Mouse (Mus musculus) limb, embryonic 10.5 days (tissue): Measurements from ENCODE around the gene Olfr715b. TPM values are rescaled to one million over a fixed set of nuclear protein-coding genes. Genes with fewer than 3 reads are reported as not detected.
"Not testable (repeated sequence)": the region's sequence is repeated elsewhere in the genome, so short reads cannot be mapped to it uniquely, and the experiment has no call there.

Experiments used
- DNase-seq: peaks from one replicate; pipeline ENCODE4 v3.0.0-alpha.2; 2017; ENCODE audit warnings: low spot score
- H3K27ac ChIP-seq: fragments of 300-500 bp; sonication (generic); 2 replicates; pipeline ENCODE4 v1.5.1; 2016; ENCODE audit warnings: mild to moderate bottlenecking
- H3K27me3 ChIP-seq: fragments of 300-500 bp; sonication (generic); 2 replicates; pipeline ENCODE4 v1.6.1; 2016; ENCODE audit warnings: low read depth, mild to moderate bottlenecking; ENCODE audit not compliant: poor library complexity, severe bottlenecking
- H3K36me3 ChIP-seq: fragments of 300-500 bp; sonication (generic); 2 replicates; pipeline ENCODE4 v1.6.1; 2016; ENCODE audit warnings: mild to moderate bottlenecking, moderate library complexity
- H3K4me1 ChIP-seq: fragments of 300-500 bp; sonication (generic); 2 replicates; pipeline ENCODE4 v1.6.1; 2016
- H3K4me3 ChIP-seq: fragments of 300-500 bp; sonication (generic); 2 replicates; pipeline ENCODE4 v1.5.1; 2016; ENCODE audit warnings: mild to moderate bottlenecking, moderate library complexity
- H3K9me3 ChIP-seq: fragments of 300-500 bp; sonication (generic); replicated peaks from 2 replicates; pipeline ENCODE4 v1.6.1; 2016; ENCODE audit warnings: mild to moderate bottlenecking
- WGBS: fragments of 180-500 bp; shearing (Covaris S2); methylation state at CpG from one replicate; pipeline ENCODE4 v1.1.7; 2016; 5-methylcytosine and 5-hydroxymethylcytosine counted together
- polyA plus RNA-seq: library from polyadenylated mRNA; unstranded; fragments of >200 nt; fragmentation: Nextera tagmentation; extraction: Ambion mirVana; gene quantifications from 2 replicates; pipeline ENCODE4 v1.2.1, GENCODE M21; 2016

Gene Olfr715b
- not detected in 2 replicates for polyA plus RNA-seq

GRCm38 (mm10) chr7:107110269-107110668 is at the start of gene Olfr715b:
TSS of gene Olfr715b (minus strand) at chr7:107110369.
- H3K4me1 ChIP-seq, DNase-seq: not testable (repeated sequence)
- WGBS, result 96% methylated on average over 2 of the region's 2 CpGs

GRCm38 (mm10) chr7:107138027-107138426 is 27.9 kb upstream of the Olfr715b start, which contains the start of gene Olfr716:
TSS of gene Olfr716 (plus strand) at chr7:107138327.
- not testable (repeated sequence) for H3K36me3 ChIP-seq, H3K27me3 ChIP-seq, DNase-seq, H3K4me1 ChIP-seq, H3K4me3 ChIP-seq, H3K9me3 ChIP-seq, H3K27ac ChIP-seq
- 68% methylated on average over 2 of the region's 2 CpGs for WGBS

More at GRCm38 (mm10) chr7:107110269-107110668, at the start of gene Olfr715b:
- H3K27ac ChIP-seq, H3K27me3 ChIP-seq, H3K36me3 ChIP-seq, H3K4me3 ChIP-seq, H3K9me3 ChIP-seq: not testable (repeated sequence)

GRCm38 (mm10) chr7:107130983-107131382 is 20.8 kb upstream of the Olfr715b start, which contains the start of gene Olfr715:
TSS of gene Olfr715 (minus strand) at chr7:107131083.
- not testable (repeated sequence) for DNase-seq, H3K9me3 ChIP-seq, H3K27ac ChIP-seq, H3K27me3 ChIP-seq, H3K4me1 ChIP-seq, H3K4me3 ChIP-seq, H3K36me3 ChIP-seq
- WGBS, result 82% methylated on average over 3 of the region's 3 CpGs

- WGBS, result 59% methylated on average over 1 of the region's 1 CpGs
- Histone ChIP-seq H3K9me3 (no peaks in the 10 kb centered on the region), H3K4me1 (no peaks in the 10 kb centered on the region), H3K27me3 (no peaks in the 10 kb centered on the region), H3K4me3 (no peak within 1 kb of the TSS), H3K36me3 (no peaks in the 10 kb centered on the region), H3K27ac (no peak within 1 kb of the TSS)
- DNase-seq, result no peak
Observed at GRCm38 (mm10) chr7:107092920-107093319, 17.2 kb downstream of the Olfr715b start, which contains the start of gene Olfr17. TSS of gene Olfr17 (plus strand) at chr7:107093220.

- WGBS, result 96% methylated on average over 2 of the region's 2 CpGs
- Histone ChIP-seq H3K27ac (no peak within 1 kb of the TSS), H3K36me3 (no peaks in the 10 kb centered on the region)
Observed at GRCm38 (mm10) chr7:107070681-107071080, 39.5 kb downstream of the Olfr715b start, which contains the start of gene Olfr714. TSS of gene Olfr714 (plus strand) at chr7:107070981.

More at GRCm38 (mm10) chr7:107070681-107071080, 39.5 kb downstream of the Olfr715b start, which contains the start of gene Olfr714:
- H3K9me3 ChIP-seq, result no peaks in the 10 kb centered on the region
- no peaks in the 10 kb centered on the region for H3K4me1 ChIP-seq
- no peak within 1 kb of the TSS for H3K4me3 ChIP-seq
- no peak for DNase-seq
- no peaks in the 10 kb centered on the region for H3K27me3 ChIP-seq

Other genes with a start within 250 kb of the Olfr715b start
- not detected in 2 replicates for gene Olfr704, start 247.2 kb downstream of the Olfr715b start, polyA plus RNA-seq
- not detected in 2 replicates for gene Olfr705, start 233.5 kb downstream of the Olfr715b start, polyA plus RNA-seq
- gene Olfr706, start 222.2 kb downstream of the Olfr715b start, polyA plus RNA-seq, result not detected in 2 replicates
- not detected in 2 replicates for gene Olfr707, start 209.1 kb downstream of the Olfr715b start, polyA plus RNA-seq
- gene Olfr1532-ps1, start 202.4 kb downstream of the Olfr715b start, polyA plus RNA-seq, result not detected in 2 replicates
- gene Olfr709-ps1, start 178.2 kb downstream of the Olfr715b start, polyA plus RNA-seq, result not detected in 2 replicates
- gene Olfr710, start 162.1 kb downstream of the Olfr715b start, polyA plus RNA-seq, result not detected in 2 replicates
- not detected in 2 replicates for gene Olfr6, start 146.4 kb downstream of the Olfr715b start, polyA plus RNA-seq
- not detected in 2 replicates for gene Olfr711, start 134.9 kb downstream of the Olfr715b start, polyA plus RNA-seq
- not detected in 2 replicates for gene Olfr2, start 104.3 kb downstream of the Olfr715b start, polyA plus RNA-seq
- gene Olfr713, start 79.2 kb downstream of the Olfr715b start, polyA plus RNA-seq, result not detected in 2 replicates
- not detected in 2 replicates for gene Olfr714, start 39.4 kb downstream of the Olfr715b start, polyA plus RNA-seq
- not detected in 2 replicates for gene Olfr17, start 17.1 kb downstream of the Olfr715b start, polyA plus RNA-seq
- gene Olfr715, start 20.7 kb upstream of the Olfr715b start, polyA plus RNA-seq, result not detected in 2 replicates
- not detected in 2 replicates for gene Olfr716, start 28.0 kb upstream of the Olfr715b start, polyA plus RNA-seq
- not detected in 2 replicates for gene Nlrp14, start 56.6 kb upstream of the Olfr715b start, polyA plus RNA-seq
- not detected in 2 replicates for gene Rbmxl2, start 99.1 kb upstream of the Olfr715b start, polyA plus RNA-seq